Mouse (Mus musculus) embryonic fibroblast, embryonic 13.5 days (primary cell): ENCODE measurements around the gene 1110051M20Rik.

Experiments
- CTCF ChIP-seq: IDR thresholded peaks from 2 replicates; pipeline ENCODE4 v1.5.1; 2011; ENCODE audit warnings: mild to moderate bottlenecking, control low read depth, low read length, moderate library complexity, borderline replicate concordance; ENCODE audit not compliant: insufficient read depth
- POLR2A ChIP-seq: IDR thresholded peaks from 2 replicates; pipeline ENCODE4 v1.6.1; 2011; ENCODE audit warnings: low read depth, mild to moderate bottlenecking, control low read depth, low read length, moderate library complexity

DNA sequence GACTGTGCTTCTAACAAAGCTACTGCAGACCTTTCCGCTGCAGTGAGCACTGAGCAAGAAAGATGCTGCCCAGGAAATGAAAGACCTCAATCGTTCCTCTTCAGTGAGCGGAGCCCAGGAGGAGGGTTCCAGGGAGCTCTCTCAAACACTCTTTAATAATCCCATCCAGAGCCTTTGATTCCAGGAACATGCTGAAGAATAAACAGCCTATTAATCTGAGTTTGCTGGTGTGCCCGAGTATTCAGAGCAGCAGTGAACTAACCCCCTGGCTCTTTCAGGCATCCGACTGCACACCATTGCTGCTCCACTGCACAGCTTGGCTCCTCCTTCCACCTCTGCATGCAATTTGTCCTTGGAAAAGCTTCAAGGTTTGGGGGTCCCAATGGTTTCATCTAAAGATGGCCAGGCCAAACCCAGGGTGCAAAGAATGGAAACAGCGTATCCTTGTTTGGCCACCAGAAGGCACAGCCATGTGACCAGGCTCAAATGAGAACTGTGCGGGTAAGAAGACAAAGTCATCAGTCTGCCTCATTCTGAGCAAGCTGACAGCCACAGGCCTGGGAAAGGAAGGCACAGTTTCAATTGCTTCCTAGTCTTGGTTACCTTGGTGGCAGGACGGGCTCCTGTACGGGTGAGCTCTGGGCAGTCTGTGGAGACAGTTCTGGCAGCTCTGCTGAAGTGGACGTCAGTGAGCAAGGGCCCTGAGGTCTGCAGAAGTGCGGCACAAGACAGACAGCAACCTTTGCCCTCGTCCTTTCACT lies 116.4 kb downstream of the 1110051M20Rik start:
- TF ChIP-seq POLR2A, result no peak
- no peak for TF ChIP-seq CTCF
